Mouse (Mus musculus) gastrocnemius, adult 18-20 months (tissue): Measurements from ENCODE around the gene Ccdc57. TPM values are rescaled to one million over a fixed set of nuclear protein-coding genes. Genes with fewer than 3 reads are reported as not detected.

Source experiments
- DNase-seq: peaks from one replicate; pipeline ENCODE4 v3.0.0; 2021; ENCODE audit warnings: low spot score
- long read RNA-seq, 2 experiments: library from polyadenylated mRNA; stranded (forward); transcript quantifications; one replicate each; pipeline ENCODE4 v2.0.0; 2021
- total RNA-seq, 2 experiments: library from RNA; stranded (reverse); gene quantifications; 2 replicates each; pipeline ENCODE4 v1.2.3; 2021

The Ccdc57 gene
- 1 to 10 TPM; 3.0 to 3.5 TPM for total RNA-seq
- long read RNA-seq, experiment 1, partial matches to known transcripts, result 0 of 2 reads
- long read RNA-seq, experiment 1, other reads (novel, unspliced or antisense), result 2 of 2 reads
- long read RNA-seq, experiment 2, transcript Ccdc57-201 (19 exons, 3,403 nt), result major isoform, 5 of 8 reads
- long read RNA-seq, experiment 2, partial matches to known transcripts, result 0 of 8 reads
- long read RNA-seq, experiment 2, other reads (novel, unspliced or antisense), result 3 of 8 reads

DNA sequence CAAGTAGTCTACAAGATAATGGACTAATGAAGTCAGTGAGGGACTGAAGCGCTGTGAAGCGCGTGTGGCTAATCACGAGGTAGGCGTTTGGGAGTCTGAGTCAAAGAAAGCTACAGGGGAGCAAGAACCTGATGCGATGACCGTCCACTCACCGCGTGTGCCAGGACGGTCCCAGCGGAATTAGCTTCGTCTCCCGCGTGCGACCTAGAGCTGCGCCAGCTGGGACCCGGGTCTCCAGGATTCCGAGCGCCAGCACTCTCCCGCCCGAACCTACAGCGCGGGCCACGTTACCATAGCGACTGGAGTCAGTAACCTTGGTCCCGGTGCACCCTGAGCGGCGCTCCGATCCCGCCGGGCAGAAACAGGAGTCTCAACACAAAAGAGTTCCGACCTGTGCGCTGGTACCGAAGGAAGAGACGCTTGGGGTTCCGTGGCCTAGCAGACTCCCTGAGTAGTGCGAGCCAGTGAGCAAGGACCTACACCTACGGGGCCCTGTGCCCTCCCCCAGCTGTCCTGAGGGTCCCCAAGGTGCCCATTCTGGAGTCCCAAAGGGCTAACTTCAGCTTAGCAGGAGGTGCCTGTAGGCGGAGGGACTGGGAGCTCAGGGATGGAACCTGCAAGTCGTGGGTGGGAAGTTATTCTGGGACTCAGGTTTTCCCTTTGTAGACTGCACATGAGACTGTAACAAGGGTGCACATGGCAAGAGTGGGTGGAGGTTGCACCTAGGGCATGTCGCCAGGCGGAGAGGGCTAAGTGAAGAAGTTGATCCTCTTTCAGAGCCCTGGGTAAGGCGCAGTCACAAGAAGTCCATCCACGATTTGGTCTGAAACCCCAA is at the start of gene Ccdc57:
TSS of gene Ccdc57 (minus strand) at position 309 of the 835 bp plus-strand sequence.
- DNase-seq, result peak; percentile 92

- DNase-seq, result no peak
Observed at GRCm38 (mm10) chr11:120982459-120982858, 49.8 kb upstream of the Ccdc57 start.

GRCm38 (mm10) chr11:120981661-120982060 is 49.0 kb upstream of the Ccdc57 start:
- no peak for DNase-seq

DNA sequence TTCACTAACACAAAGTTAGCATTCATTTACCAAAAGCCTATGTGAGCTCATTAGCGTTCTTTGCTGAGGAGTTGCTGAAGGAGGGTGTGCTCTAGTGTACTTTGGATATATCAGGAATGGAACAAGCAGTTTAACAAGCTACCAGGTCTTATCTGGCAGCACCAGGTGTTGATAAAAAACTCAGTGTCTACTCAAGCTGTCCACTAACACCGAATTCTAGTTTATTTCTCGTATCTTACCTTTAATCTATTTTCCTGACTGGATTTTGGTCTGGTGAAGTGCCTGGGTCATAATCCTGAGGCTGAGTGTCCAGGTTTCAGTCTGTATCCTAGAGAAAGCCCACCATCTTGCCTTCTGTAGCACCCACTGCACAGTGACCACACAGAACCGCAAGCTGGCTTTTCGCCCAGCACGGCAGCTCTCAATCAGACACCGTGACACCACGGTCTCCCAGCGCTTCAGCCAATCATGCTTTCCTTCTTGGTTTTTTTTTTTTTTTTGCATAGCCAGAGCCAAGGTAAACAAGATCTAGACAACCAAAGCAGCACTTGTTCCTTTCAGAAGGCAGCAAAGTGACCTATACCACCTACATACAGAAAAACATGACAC is 47.9 kb upstream of the Ccdc57 start:
- DNase-seq, result no peak

GRCm38 (mm10) chr11:120979711-120980426 is 47.2 kb upstream of the Ccdc57 start:
- no peak for DNase-seq

DNA sequence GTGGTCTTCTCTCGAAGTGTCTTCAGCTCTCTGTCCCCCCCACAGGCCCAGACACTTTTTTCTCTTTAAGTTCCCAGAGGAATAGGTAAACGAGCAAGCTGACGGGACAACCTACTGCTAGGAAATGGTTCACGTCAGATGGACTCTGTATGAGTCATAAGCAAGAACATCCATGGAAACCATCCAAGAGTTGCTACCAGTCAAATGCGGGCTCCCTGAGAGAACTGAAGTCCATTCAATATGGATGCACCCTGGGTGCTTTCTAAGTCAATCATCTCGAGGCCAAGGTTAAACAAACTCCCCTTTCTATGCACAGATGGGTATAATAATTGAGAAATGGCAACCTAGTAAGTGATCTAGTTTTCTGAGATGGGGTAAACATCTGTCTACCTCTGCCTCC is 40.6 kb upstream of the Ccdc57 start:
- no peak for DNase-seq

GRCm38 (mm10) chr11:120971237-120971636 is 38.6 kb upstream of the Ccdc57 start:
- no peak for DNase-seq

GRCm38 (mm10) chr11:120969742-120970141 is 37.1 kb upstream of the Ccdc57 start:
- no peak for DNase-seq

DNA sequence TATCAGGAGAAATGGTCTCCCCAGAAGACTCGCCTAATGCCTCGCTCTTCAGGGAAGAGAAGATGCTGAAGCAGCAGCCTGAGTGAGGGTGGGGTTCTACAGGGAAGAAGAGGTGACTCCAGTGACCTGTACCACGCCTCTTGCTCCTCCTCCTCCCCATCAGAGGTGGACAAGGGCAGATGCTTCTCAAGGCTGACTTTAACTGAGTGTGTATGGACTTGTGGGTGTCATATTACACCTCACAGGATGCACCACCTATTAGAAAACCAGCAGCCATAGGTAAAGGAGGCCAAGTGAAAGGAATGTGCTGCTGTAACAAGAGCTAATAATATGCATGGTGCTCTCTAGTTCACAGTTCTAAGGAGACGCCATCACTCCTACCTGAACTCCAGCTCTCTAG is 32.9 kb upstream of the Ccdc57 start:
- no peak for DNase-seq

GRCm38 (mm10) chr11:120964195-120965157 is 31.8 kb upstream of the Ccdc57 start:
- DNase-seq, result no peak

GRCm38 (mm10) chr11:120962909-120963308 is 30.2 kb upstream of the Ccdc57 start:
- DNase-seq, result peak; percentile 44

DNA sequence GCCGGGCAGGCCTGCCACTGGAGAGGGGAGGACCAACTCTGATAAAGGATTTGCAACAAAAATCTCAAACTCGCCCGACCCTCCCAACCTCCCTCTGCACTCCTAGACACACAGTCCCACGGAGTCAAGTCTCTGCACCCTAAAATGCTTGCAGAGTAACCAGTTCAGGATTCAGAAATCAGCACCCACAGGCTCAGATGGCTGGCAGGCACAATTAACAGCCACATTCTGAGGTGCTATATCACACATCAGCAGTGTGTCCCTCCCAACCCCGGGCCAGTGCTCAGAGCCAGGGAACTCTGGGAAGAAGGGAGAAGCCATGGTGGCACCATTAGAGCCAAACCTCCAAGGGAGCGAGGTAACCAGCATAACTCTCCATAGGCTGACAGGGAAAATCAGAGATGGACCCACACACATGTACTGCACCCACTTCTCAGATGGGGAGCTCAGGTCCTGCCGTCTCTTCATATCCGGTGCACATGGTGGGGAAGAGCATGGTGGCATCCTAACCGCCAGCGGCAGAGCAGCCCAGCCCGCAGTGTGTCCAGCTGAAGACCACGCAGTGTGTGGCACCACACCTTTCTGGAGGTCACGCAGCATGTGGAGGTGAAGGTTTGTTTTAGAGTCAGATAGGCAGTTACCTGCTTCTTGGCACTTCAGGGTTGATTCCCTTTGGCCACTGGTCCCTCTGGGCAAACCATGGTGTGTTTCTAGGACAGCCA is 29.5 kb upstream of the Ccdc57 start:
- no peak for DNase-seq

- no peak for DNase-seq
Observed at GRCm38 (mm10) chr11:120961594-120961993, 28.9 kb upstream of the Ccdc57 start.

- no peak for DNase-seq
Observed at GRCm38 (mm10) chr11:120960248-120960647, 27.6 kb upstream of the Ccdc57 start.

GRCm38 (mm10) chr11:120959564-120959963 is 26.9 kb upstream of the Ccdc57 start:
- DNase-seq, result no peak

- no peak for DNase-seq
Observed at GRCm38 (mm10) chr11:120959066-120959465, 26.4 kb upstream of the Ccdc57 start.

GRCm38 (mm10) chr11:120957731-120958257 is 25.1 kb upstream of the Ccdc57 start:
- DNase-seq, result peak; percentile 45

- DNase-seq, result no peak
Observed at GRCm38 (mm10) chr11:120957052-120957451, 24.4 kb upstream of the Ccdc57 start.

DNA sequence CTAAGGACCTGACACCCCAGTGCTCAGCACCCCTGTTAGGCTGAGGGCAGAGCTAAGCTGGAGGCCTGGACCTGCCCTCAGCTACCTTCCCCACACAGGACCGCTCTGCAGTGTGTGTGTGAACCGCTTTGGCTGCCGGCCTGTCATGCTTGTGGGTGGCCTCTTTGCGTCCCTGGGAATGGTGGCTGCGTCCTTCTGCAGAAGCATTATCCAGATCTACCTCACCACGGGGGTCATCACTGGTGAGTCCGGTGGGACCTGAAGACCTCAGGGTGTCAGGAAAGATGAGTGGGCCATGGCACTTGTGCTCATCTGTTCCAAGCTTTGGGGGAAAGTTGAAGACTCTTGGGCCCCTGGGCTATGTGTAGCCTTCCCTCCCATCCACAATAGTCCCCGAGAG is 23.0 kb upstream of the Ccdc57 start:
- DNase-seq, result no peak

GRCm38 (mm10) chr11:120954936-120955335 is 22.3 kb upstream of the Ccdc57 start:
- no peak for DNase-seq
